Mouse (Mus musculus) lung, adult 2 months (tissue): ENCODE results near the gene Rep15.

ENCODE experiments used
- CTCF ChIP-seq: fragments of 200-500 bp; IDR thresholded peaks from 2 replicates; pipeline ENCODE4 v1.5.1; 2011; ENCODE audit warnings: mild to moderate bottlenecking, low read length, control low read depth; ENCODE audit not compliant: insufficient read depth
- POLR2A ChIP-seq: fragments of 200-500 bp; IDR thresholded peaks from 2 replicates; pipeline ENCODE4 v1.6.1; 2011; ENCODE audit warnings: low read depth, mild to moderate bottlenecking, control low read depth, low read length, borderline replicate concordance; ENCODE audit errors: extremely low read depth

GRCm38 (mm10) chr6:147013546-147013945 lies 18.8 kb upstream of the Rep15 start:
- TF ChIP-seq CTCF, result no peak
- no peak for TF ChIP-seq POLR2A
